Comparison of ENCODE assay signal across 9 mouse cellular contexts in the genomic region with DNA sequence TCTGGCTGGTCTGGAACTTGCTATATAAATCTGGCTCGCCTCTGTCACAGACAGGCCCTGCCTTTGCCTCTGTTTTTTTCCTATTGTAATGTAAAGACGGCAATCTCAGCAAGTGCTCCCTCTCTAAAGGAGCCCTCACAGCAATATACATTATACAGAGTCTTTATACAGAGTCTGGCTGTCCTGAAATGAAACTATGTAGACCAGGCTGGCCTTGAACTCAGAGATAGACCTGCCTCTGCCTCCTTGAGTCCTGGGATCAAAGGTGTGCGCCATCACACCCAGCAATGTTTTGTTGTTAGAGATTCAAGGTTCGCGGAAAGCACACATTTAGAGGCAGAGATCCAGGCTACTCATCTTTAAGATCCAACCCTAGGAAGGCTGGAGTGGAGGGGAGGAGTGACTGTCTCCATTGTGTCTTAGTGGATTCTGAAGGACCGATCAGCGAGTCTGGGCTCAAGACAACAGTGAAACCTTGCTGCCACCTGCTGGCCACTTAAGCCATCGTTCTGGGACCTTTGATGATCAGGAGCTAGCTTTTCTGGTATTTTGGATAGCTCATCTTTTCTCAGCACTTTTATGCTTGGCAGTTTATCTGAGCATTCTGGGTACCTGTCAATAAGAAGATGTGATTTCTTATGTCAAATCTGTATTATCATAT. TPM values are rescaled to one million over a fixed set of nuclear protein-coding genes. Genes with fewer than 3 reads are reported as not detected.
DNase-seq lines count a peak whose midpoint lies in the region; ATAC-seq lines count a peak whose summit lies in the region.
"Had no signal": no experiment of that assay in that cellular context is flagged by ENCODE, and none has a peak within 500 bp of the region (broad histone marks: within the 10 kb centered on the region; RNA-seq: fewer than 3 reads in every experiment).

No protein-coding gene starts in this region.

- peak; percentile 79 for ATAC-seq in hindbrain, embryonic 16.5 days
- ATAC-seq in megakaryocyte, adult 5-6 weeks (ENCODE audit: poor library complexity, severe bottlenecking) = peak; percentile 86

- DNase-seq in R1 (ENCODE audit: low read depth, low spot score) = peak; percentile 88
- peak; percentile 83 to 87 for DNase-seq in cerebellum, adult 18-20 months
- peak; percentile 73 for DNase-seq in forelimb bud, embryonic 11.5 days (ENCODE audit: low read depth, low spot score)
- peak; percentile 60 to 93 for DNase-seq in layer of hippocampus, postnatal 25 days (ENCODE audit: extremely low spot score in 1 of 2, low spot score in 1 of 2)
- DNase-seq in retina, postnatal 7 days (ENCODE audit: low read depth, low spot score) = peak; percentile 65
- DNase-seq in urinary bladder, postnatal 14 days (ENCODE audit: low spot score) = peak; percentile 82

- no peaks in the 10 kb centered on the region for H3K9me3 ChIP-seq in hindbrain, embryonic 16.5 days (ENCODE audit: control insufficient read depth, low read length)

- H3K27ac ChIP-seq in hindbrain, embryonic 16.5 days (ENCODE audit: low read depth, low read length) = no peak overlapping the region
- H3K27ac ChIP-seq: macrophage had no signal

- WGBS in hindbrain, embryonic 16.5 days = 38% methylated on average over 8 of the region's 8 CpGs

- no peaks in the 10 kb centered on the region for H3K27me3 ChIP-seq in hindbrain, embryonic 16.5 days (replicated peaks; ENCODE audit: control insufficient read depth, insufficient read depth, low read length)

- H3K9ac ChIP-seq in hindbrain, embryonic 16.5 days (ENCODE audit: low read depth, low read length) = no peak overlapping the region

- H3K4me1 ChIP-seq in hindbrain, embryonic 16.5 days (ENCODE audit: control insufficient read depth, insufficient read depth, low read depth, low read length) = no peaks in the 10 kb centered on the region

- no peak overlapping the region for H3K4me2 ChIP-seq in hindbrain, embryonic 16.5 days (ENCODE audit: low read length)

- H3K4me3 ChIP-seq in hindbrain, embryonic 16.5 days (ENCODE audit: low read length) = no peak overlapping the region

- no peaks in the 10 kb centered on the region for H3K36me3 ChIP-seq in hindbrain, embryonic 16.5 days (ENCODE audit: control insufficient read depth, insufficient read depth, low read length)

RNA-seq across cellular contexts. Expression of a gene that starts 34.5 kb away (rescaled TPM):
- 942 and 968 TPM in 2 replicates for polyA plus RNA-seq in hindbrain, embryonic 16.5 days (2015; fragmentation: Nextera tagmentation; extraction: Ambion mirVana)
- total RNA-seq in layer of hippocampus, postnatal 25 days (2021) = 100 to 1,000 TPM; 357 to 406 TPM
- 695 and 733 TPM in 2 replicates for total RNA-seq in megakaryocyte, adult 5-6 weeks (2015)
- total RNA-seq in megakaryocyte, adult 5-6 weeks (2017) = 791 and 806 TPM in 2 replicates

RNA-seq across cellular contexts. Expression of a gene that starts 42.5 kb away (rescaled TPM):
- polyA plus RNA-seq in hindbrain, embryonic 16.5 days (2015; fragmentation: Nextera tagmentation; extraction: Ambion mirVana) = 16.6 and 21.1 TPM in 2 replicates
- 100 to 1,000 TPM in 1 of 2 experiments, 10 to 100 TPM in 1; 93.4 to 114 TPM for total RNA-seq in layer of hippocampus, postnatal 25 days (2021)
- 61.3 and 80.9 TPM in 2 replicates for total RNA-seq in megakaryocyte, adult 5-6 weeks (2015)
- total RNA-seq in megakaryocyte, adult 5-6 weeks (2017) = 60.0 and 74.7 TPM in 2 replicates
